Mouse (Mus musculus) layer of hippocampus, adult 18-20 months (tissue): ENCODE measurements around the gene Upb1. TPM values are rescaled to one million over a fixed set of nuclear protein-coding genes. Genes with fewer than 3 reads are reported as not detected.
A peak's percentile ranks its signal among the peaks of the same experiment; 100 is the strongest.

Source experiments
- DNase-seq, 2 experiments: peaks; one replicate each; pipeline ENCODE4 v3.0.0; 2022; ENCODE audit warnings: low spot score in 2 of 2
- total RNA-seq, 2 experiments: library from RNA; stranded (reverse); gene quantifications; 2 replicates each; pipeline ENCODE4 v1.2.3; 2021

Gene Upb1
- total RNA-seq, 2 experiments from 2014 or later: 0.48 TPM; not detected in 1

- no peak for DNase-seq
Observed at GRCm38 (mm10) chr10:75424498-75424901, 23.6 kb downstream of the Upb1 start.

GRCm38 (mm10) chr10:75428049-75429003, 27.4 kb downstream of the Upb1 start:
- DNase-seq: no peak

GRCm38 (mm10) chr10:75429004-75429380, 28.1 kb downstream of the Upb1 start:
- no peak for DNase-seq

GRCm38 (mm10) chr10:75429522-75430146, 28.7 kb downstream of the Upb1 start:
- DNase-seq: peak; percentile 51 to 80

GRCm38 (mm10) chr10:75430147-75430537, 29.2 kb downstream of the Upb1 start:
- no peak for DNase-seq

- no peak for DNase-seq
Observed at GRCm38 (mm10) chr10:75430633-75431032, 29.7 kb downstream of the Upb1 start.

- peak; percentile 75 to 95 for DNase-seq
Observed at GRCm38 (mm10) chr10:75436604-75437217, 35.8 kb downstream of the Upb1 start.

- DNase-seq: peak; percentile 32 to 34
Observed at GRCm38 (mm10) chr10:75437284-75437683, 36.4 kb downstream of the Upb1 start.

- peak in 1 of 2 experiments; percentile 61 for DNase-seq
Observed at GRCm38 (mm10) chr10:75438132-75438810, 37.4 kb downstream of the Upb1 start.

- peak; percentile 39 to 57 for DNase-seq
Observed at GRCm38 (mm10) chr10:75439211-75439811, 38.4 kb downstream of the Upb1 start.

- DNase-seq: no peak
Observed at GRCm38 (mm10) chr10:75440756-75441155, 39.8 kb downstream of the Upb1 start.

GRCm38 (mm10) chr10:75441800-75442199, 40.9 kb downstream of the Upb1 start:
- DNase-seq: no peak

GRCm38 (mm10) chr10:75443017-75443416, 42.1 kb downstream of the Upb1 start:
- DNase-seq: no peak

- no peak for DNase-seq
Observed at GRCm38 (mm10) chr10:75444111-75444826, 43.4 kb downstream of the Upb1 start.

GRCm38 (mm10) chr10:75445030-75445429, 44.1 kb downstream of the Upb1 start:
- no peak for DNase-seq

- DNase-seq: no peak
Observed at GRCm38 (mm10) chr10:75446501-75447083, 45.7 kb downstream of the Upb1 start.

- DNase-seq: no peak
Observed at GRCm38 (mm10) chr10:75447489-75447888, 46.6 kb downstream of the Upb1 start.

GRCm38 (mm10) chr10:75448806-75449420, 48.0 kb downstream of the Upb1 start:
- DNase-seq: no peak

GRCm38 (mm10) chr10:75450331-75450730, 49.4 kb downstream of the Upb1 start:
- no peak for DNase-seq
